Mouse (Mus musculus): ENCODE data around the gene Cdyl. TPM values are rescaled to one million over a fixed set of nuclear protein-coding genes. Genes with fewer than 3 reads are reported as not detected.
A peak's percentile ranks its signal among the peaks of the same experiment; 100 is the strongest.

Cdyl gene
- polyA plus RNA-seq, 1 experiment from 2014 or later, result 16.7 TPM

DNA sequence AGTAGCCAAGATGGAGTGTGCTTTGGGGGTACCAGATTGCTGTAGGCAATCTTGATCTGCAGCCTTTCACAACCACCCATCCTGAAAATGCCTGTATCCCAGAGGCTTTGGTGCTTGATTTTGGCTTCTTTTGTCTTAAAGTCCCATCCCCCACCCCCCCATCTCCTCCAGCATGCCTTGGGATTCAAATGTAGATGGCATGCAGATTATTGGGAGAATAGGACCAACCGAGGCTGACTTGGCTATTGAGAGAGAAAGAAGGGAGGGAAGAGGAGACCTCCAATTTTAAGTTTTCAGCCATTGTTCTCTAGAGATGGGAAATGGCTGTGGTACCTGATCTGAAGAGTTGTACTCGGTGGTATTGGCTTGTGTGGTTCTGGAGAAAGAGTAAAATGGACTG, 78.6 kb downstream of the Cdyl start:
- Histone ChIP-seq H3K4me2 (ENCODE audit: low read length) (no peak overlapping the region), H3K27me3 (ENCODE audit: control insufficient read depth, insufficient read depth, low read length) (no peaks in the 10 kb centered on the region), H3K9me3 (ENCODE audit: control insufficient read depth, low read length) (no peaks in the 10 kb centered on the region), H3K4me1 (ENCODE audit: control insufficient read depth in 2 of 2, insufficient read depth in 2 of 2, low read length in 2 of 2) (peaks cover 2 to 6% of the 10 kb centered on the region in 2 experiments; a peak in 3 of 4 replicates), H3K27ac (replicated peaks in 1 of 2; ENCODE audit: control insufficient read depth in 1 of 2, insufficient read depth in 1 of 2, low read depth in 2 of 2, low read length in 2 of 2) (no peak overlapping the region), H3K36me3 (ENCODE audit: control insufficient read depth, insufficient read depth, low read length) (no peaks in the 10 kb centered on the region), H3K9ac (ENCODE audit: low read length) (no peak overlapping the region), H3K4me3 (ENCODE audit: control insufficient read depth in 1 of 2, insufficient read depth in 1 of 2, low read depth in 1 of 2, low read length in 2 of 2) (no peak overlapping the region)
- 27% methylated on average over 2 of the region's 2 CpGs for WGBS
- no peak for ATAC-seq (ENCODE audit: insufficient number of reproducible peaks, insufficient read depth, low FRiP score, low read depth)

DNA sequence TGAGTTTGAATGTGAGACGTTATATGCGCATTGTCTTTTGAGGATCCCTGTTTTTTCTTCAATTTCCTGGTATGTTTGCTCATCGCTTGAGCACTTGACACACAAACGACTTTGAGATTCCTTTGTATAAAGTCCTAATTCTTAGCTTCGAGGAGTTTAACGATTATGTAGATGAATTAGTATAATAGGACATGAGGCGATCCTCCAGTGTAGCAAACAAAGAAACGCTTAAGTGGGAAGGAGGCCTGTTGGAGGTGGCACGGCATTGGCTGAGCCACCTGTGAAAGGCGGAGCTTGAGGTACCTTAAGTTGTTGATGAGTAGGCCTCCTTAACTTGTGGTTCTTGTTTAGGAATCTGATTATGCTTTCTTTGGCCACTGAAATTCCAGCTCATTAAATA, 79.8 kb downstream of the Cdyl start:
- WGBS, result 32% methylated on average over 10 of the region's 10 CpGs
- Histone ChIP-seq H3K27me3 (ENCODE audit: control insufficient read depth, insufficient read depth, low read length) (no peaks in the 10 kb centered on the region), H3K4me3 (ENCODE audit: control insufficient read depth in 1 of 2, insufficient read depth in 1 of 2, low read depth in 1 of 2, low read length in 2 of 2) (no peak overlapping the region), H3K9ac (ENCODE audit: low read length) (no peak overlapping the region), H3K4me2 (ENCODE audit: low read length) (no peak overlapping the region), H3K4me1 (ENCODE audit: control insufficient read depth in 2 of 2, insufficient read depth in 2 of 2, low read length in 2 of 2) (peaks cover 4 to 10% of the 10 kb centered on the region in 2 experiments), H3K9me3 (ENCODE audit: control insufficient read depth, low read length) (no peaks in the 10 kb centered on the region), H3K27ac (replicated peaks in 1 of 2; ENCODE audit: control insufficient read depth in 1 of 2, insufficient read depth in 1 of 2, low read depth in 2 of 2, low read length in 2 of 2) (no peak overlapping the region), H3K36me3 (ENCODE audit: control insufficient read depth, insufficient read depth, low read length) (no peaks in the 10 kb centered on the region)
- ATAC-seq (ENCODE audit: insufficient number of reproducible peaks, insufficient read depth, low FRiP score, low read depth), result no peak

GRCm38 (mm10) chr13:35740301-35741039, 80.8 kb downstream of the Cdyl start:
- Histone ChIP-seq H3K27ac (replicated peaks in 1 of 2; ENCODE audit: control insufficient read depth in 1 of 2, insufficient read depth in 1 of 2, low read depth in 2 of 2, low read length in 2 of 2) (peak overlapping the region; percentile 46 to 96), H3K4me3 (ENCODE audit: control insufficient read depth in 1 of 2, insufficient read depth in 1 of 2, low read depth in 1 of 2, low read length in 2 of 2) (peak overlapping the region; percentile 64 to 99), H3K9ac (ENCODE audit: low read length) (peak overlapping the region; percentile 70), H3K4me1 (ENCODE audit: control insufficient read depth in 2 of 2, insufficient read depth in 2 of 2, low read length in 2 of 2) (peaks cover 4 to 10% of the 10 kb centered on the region in 2 experiments), H3K4me2 (ENCODE audit: low read length) (peak overlapping the region; percentile 77), H3K36me3 (ENCODE audit: control insufficient read depth, insufficient read depth, low read length) (no peaks in the 10 kb centered on the region), H3K27me3 (ENCODE audit: control insufficient read depth, insufficient read depth, low read length) (no peaks in the 10 kb centered on the region), H3K9me3 (ENCODE audit: control insufficient read depth, low read length) (no peaks in the 10 kb centered on the region)
- ATAC-seq (ENCODE audit: insufficient number of reproducible peaks, insufficient read depth, low FRiP score, low read depth), result peak; percentile 78
- 2% methylated on average over 60 of the region's 61 CpGs for WGBS

GRCm38 (mm10) chr13:35741040-35741619, 81.5 kb downstream of the Cdyl start:
- Histone ChIP-seq H3K9me3 (ENCODE audit: control insufficient read depth, low read length) (peaks cover under 1% of the 10 kb centered on the region; the same call in 1 of the 2 replicates), H3K4me1 (ENCODE audit: control insufficient read depth in 2 of 2, insufficient read depth in 2 of 2, low read length in 2 of 2) (peaks cover 4 to 10% of the 10 kb centered on the region in 2 experiments), H3K4me2 (ENCODE audit: low read length) (peak overlapping the region; percentile 77), H3K27ac (replicated peaks in 1 of 2; ENCODE audit: control insufficient read depth in 1 of 2, insufficient read depth in 1 of 2, low read depth in 2 of 2, low read length in 2 of 2) (peak overlapping the region; percentile 78 to 96), H3K4me3 (ENCODE audit: control insufficient read depth in 1 of 2, insufficient read depth in 1 of 2, low read depth in 1 of 2, low read length in 2 of 2) (peak overlapping the region; percentile 94 to 99), H3K36me3 (ENCODE audit: control insufficient read depth, insufficient read depth, low read length) (no peaks in the 10 kb centered on the region), H3K27me3 (ENCODE audit: control insufficient read depth, insufficient read depth, low read length) (no peaks in the 10 kb centered on the region), H3K9ac (ENCODE audit: low read length) (peak overlapping the region; percentile 94)
- ATAC-seq (ENCODE audit: insufficient number of reproducible peaks, insufficient read depth, low FRiP score, low read depth), result peak; percentile 93
- whole genome bisulfite sequencing, result 1% methylated on average over 46 of the region's 68 CpGs

DNA sequence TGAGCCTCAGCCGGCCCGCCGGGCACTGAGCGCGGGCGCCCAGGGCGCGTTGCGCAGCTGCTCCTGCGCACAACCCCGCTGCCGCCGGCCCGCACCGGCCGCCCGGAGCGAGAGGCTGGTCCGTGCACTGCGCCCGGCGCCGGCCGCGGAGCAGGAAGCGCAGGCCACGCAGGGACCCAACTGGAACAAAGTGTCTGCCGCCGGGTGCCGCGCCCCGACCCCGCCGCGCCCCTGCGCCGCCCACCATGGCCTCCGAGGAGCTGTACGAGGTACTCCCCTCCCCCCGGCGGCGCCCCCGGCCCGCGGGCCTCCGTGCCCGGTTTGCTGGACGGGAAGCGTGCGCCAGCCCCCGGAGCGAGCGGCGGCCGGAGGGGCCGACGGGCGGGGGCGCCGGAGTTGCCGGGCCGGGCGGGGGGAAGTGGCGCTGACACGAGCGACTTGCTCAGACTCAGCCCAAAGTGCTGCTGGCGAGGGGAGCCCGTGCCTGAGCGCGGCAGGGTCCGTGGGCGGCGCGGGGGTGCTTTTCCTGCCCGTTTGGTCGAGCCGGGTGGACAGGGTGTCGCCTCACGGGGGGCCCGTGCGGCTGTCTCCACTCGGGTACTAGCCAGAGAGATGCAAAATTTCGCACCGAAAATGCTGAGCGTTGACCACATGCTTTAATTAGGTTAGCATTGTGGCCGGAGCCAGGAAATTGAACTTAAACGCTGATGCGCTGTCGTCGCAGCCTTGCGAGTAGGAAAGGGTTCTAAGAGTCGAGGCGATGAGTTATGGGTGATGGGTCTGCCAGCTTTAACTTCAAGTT, 82.2 kb downstream of the Cdyl start:
- Histone ChIP-seq H3K4me2 (ENCODE audit: low read length) (peak overlapping the region; percentile 77), H3K9me3 (ENCODE audit: control insufficient read depth, low read length) (peaks cover 6% of the 10 kb centered on the region; the same call in 1 of the 2 replicates), H3K4me3 (ENCODE audit: control insufficient read depth in 1 of 2, insufficient read depth in 1 of 2, low read depth in 1 of 2, low read length in 2 of 2) (peak overlapping the region; percentile 94 to 99), H3K4me1 (ENCODE audit: control insufficient read depth in 2 of 2, insufficient read depth in 2 of 2, low read length in 2 of 2) (peaks cover 4 to 10% of the 10 kb centered on the region in 2 experiments), H3K27me3 (ENCODE audit: control insufficient read depth, insufficient read depth, low read length) (no peaks in the 10 kb centered on the region), H3K9ac (ENCODE audit: low read length) (peak overlapping the region; percentile 94), H3K36me3 (ENCODE audit: control insufficient read depth, insufficient read depth, low read length) (no peaks in the 10 kb centered on the region), H3K27ac (replicated peaks in 1 of 2; ENCODE audit: control insufficient read depth in 1 of 2, insufficient read depth in 1 of 2, low read depth in 2 of 2, low read length in 2 of 2) (peak overlapping the region; percentile 78 to 96)
- ATAC-seq (ENCODE audit: insufficient number of reproducible peaks, insufficient read depth, low FRiP score, low read depth), result peak; percentile 55
- WGBS, result under 1% methylated on average over 80 of the region's 93 CpGs

- Histone ChIP-seq H3K27ac (replicated peaks in 1 of 2; ENCODE audit: control insufficient read depth in 1 of 2, insufficient read depth in 1 of 2, low read depth in 2 of 2, low read length in 2 of 2) (peak overlapping the region in 1 of 2 experiments; percentile 96; a peak in 1 of 4 replicates), H3K9me3 (ENCODE audit: control insufficient read depth, low read length) (peaks cover 8% of the 10 kb centered on the region; the same call in 1 of the 2 replicates), H3K4me1 (ENCODE audit: control insufficient read depth in 2 of 2, insufficient read depth in 2 of 2, low read length in 2 of 2) (peaks cover 4 to 10% of the 10 kb centered on the region in 2 experiments), H3K4me2 (ENCODE audit: low read length) (peak overlapping the region; percentile 77), H3K9ac (ENCODE audit: low read length) (peak overlapping the region; percentile 94), H3K36me3 (ENCODE audit: control insufficient read depth, insufficient read depth, low read length) (no peaks in the 10 kb centered on the region), H3K4me3 (ENCODE audit: control insufficient read depth in 1 of 2, insufficient read depth in 1 of 2, low read depth in 1 of 2, low read length in 2 of 2) (peak overlapping the region; percentile 94 to 99), H3K27me3 (ENCODE audit: control insufficient read depth, insufficient read depth, low read length) (no peaks in the 10 kb centered on the region)
- 23% methylated on average over 4 of the region's 4 CpGs for WGBS
- ATAC-seq (ENCODE audit: insufficient number of reproducible peaks, insufficient read depth, low FRiP score, low read depth), result no peak
These were observed 83.1 kb downstream of the Cdyl start for GRCm38 (mm10) chr13:35742696-35743095.

GRCm38 (mm10) chr13:35743196-35743595, 83.6 kb downstream of the Cdyl start:
- 44% methylated on average over 1 of the region's 1 CpGs for WGBS
- Histone ChIP-seq H3K4me1 (ENCODE audit: control insufficient read depth in 2 of 2, insufficient read depth in 2 of 2, low read length in 2 of 2) (peaks cover 4 to 10% of the 10 kb centered on the region in 2 experiments), H3K9me3 (ENCODE audit: control insufficient read depth, low read length) (peaks cover 9% of the 10 kb centered on the region; the same call in 1 of the 2 replicates), H3K27ac (replicated peaks in 1 of 2; ENCODE audit: control insufficient read depth in 1 of 2, insufficient read depth in 1 of 2, low read depth in 2 of 2, low read length in 2 of 2) (no peak overlapping the region), H3K36me3 (ENCODE audit: control insufficient read depth, insufficient read depth, low read length) (no peaks in the 10 kb centered on the region), H3K27me3 (ENCODE audit: control insufficient read depth, insufficient read depth, low read length) (no peaks in the 10 kb centered on the region), H3K4me2 (ENCODE audit: low read length) (peak overlapping the region; percentile 77), H3K4me3 (ENCODE audit: control insufficient read depth in 1 of 2, insufficient read depth in 1 of 2, low read depth in 1 of 2, low read length in 2 of 2) (peak overlapping the region in 1 of 2 experiments; percentile 99; a peak in 3 of 4 replicates), H3K9ac (ENCODE audit: low read length) (0 out of 2 replicates have a peak overlapping the region, but pooled peaks have one; percentile 94)
- no peak for ATAC-seq (ENCODE audit: insufficient number of reproducible peaks, insufficient read depth, low FRiP score, low read depth)

Measured in heart, embryonic 14.5 days (tissue).